Mouse (Mus musculus): Measurements from ENCODE around the gene Raver2.

GRCm38 (mm10) chr4:101177796-101178195 is 109.0 kb downstream of the Raver2 start:
- TF ChIP-seq GATA1 (IDR thresholded peaks at IDR 0.05; ENCODE audit: borderline replicate concordance, low read length) = no peak
- TF ChIP-seq FLI1 (IDR thresholded peaks at IDR 0.05; ENCODE audit: low read length) = no peak

Data from megakaryocyte, embryonic 14.5 days (primary cell).